Mouse (Mus musculus) erythroblast, embryonic 14.5 days (primary cell): ENCODE measurements around the gene 4931428F04Rik.

Source experiments
- GATA1 ChIP-seq: IDR thresholded peaks from 2 replicates; pipeline ENCODE4 v1.6.1; 2012; ENCODE audit warnings: low read length, inconsistent platforms, mixed read lengths
- TAL1 ChIP-seq: IDR thresholded peaks from 3 replicates; pipeline ENCODE4 v1.6.1; 2012; ENCODE audit warnings: low read length, inconsistent platforms, mixed read lengths

DNA sequence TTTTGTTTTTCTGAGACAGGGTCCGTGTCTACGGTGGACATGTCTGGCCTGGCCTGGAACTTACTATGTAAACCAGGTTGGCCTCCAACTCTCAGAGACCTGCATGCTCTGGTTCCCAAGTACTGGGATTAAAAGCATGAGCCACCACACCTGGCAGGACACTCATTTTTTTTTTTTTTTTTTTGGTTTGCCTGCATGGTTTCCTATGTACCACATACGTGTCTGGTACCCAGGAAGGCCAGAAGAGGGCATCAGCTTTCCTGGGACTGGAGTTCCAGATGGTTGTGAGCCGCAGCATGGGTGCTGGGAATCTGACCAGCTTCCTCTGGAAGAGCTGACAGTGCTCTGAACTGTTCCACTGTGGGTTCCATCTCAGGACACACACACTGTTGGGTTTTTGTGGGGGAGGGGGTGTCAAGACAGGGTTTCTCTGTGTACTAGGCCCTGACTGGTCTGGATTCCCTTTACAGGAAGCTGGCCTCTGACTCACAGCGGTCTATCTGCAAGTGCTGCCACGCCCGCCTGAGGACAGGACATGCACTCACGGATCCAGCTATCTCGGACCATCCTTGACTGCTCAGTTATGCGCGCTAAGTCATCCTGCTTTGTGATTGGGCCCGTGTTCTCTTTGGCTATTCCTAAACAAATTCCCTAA lies 28.2 kb downstream of the 4931428F04Rik start:
- no peak for TF ChIP-seq GATA1
- no peak for TF ChIP-seq TAL1
